Mouse (Mus musculus): ENCODE data around the gene Krtap17-1. TPM values are rescaled to one million over a fixed set of nuclear protein-coding genes. Genes with fewer than 3 reads are reported as not detected.

Gene Krtap17-1
- polyA plus RNA-seq, 1 experiment from 2014 or later: not detected

Other genes starting within 250 kb of the Krtap17-1 start
- gene Gm11595, start 221.1 kb downstream of the Krtap17-1 start, polyA plus RNA-seq (2016; fragmentation: Nextera tagmentation; extraction: Ambion mirVana): not detected in 2 replicates
- not detected in 2 replicates for gene Krtap4-8, start 213.3 kb downstream of the Krtap17-1 start, polyA plus RNA-seq (2016; fragmentation: Nextera tagmentation; extraction: Ambion mirVana)
- not detected in 2 replicates for gene Krtap4-9, start 208.8 kb downstream of the Krtap17-1 start, polyA plus RNA-seq (2016; fragmentation: Nextera tagmentation; extraction: Ambion mirVana)
- gene Gm11596, start 200.5 kb downstream of the Krtap17-1 start, polyA plus RNA-seq (2016; fragmentation: Nextera tagmentation; extraction: Ambion mirVana): not detected in 2 replicates
- gene Gm11569, start 195.1 kb downstream of the Krtap17-1 start, polyA plus RNA-seq (2016; fragmentation: Nextera tagmentation; extraction: Ambion mirVana): not detected in 2 replicates
- not detected in 2 replicates for gene Gm11554, start 189.5 kb downstream of the Krtap17-1 start, polyA plus RNA-seq (2016; fragmentation: Nextera tagmentation; extraction: Ambion mirVana)
- not detected in 2 replicates for gene Krtap4-13, start 184.1 kb downstream of the Krtap17-1 start, polyA plus RNA-seq (2016; fragmentation: Nextera tagmentation; extraction: Ambion mirVana)
- gene Gm11564, start 178.3 kb downstream of the Krtap17-1 start, polyA plus RNA-seq (2016; fragmentation: Nextera tagmentation; extraction: Ambion mirVana): not detected in 2 replicates
- not detected in 2 replicates for gene 2300003K06Rik, start 155.9 kb downstream of the Krtap17-1 start, polyA plus RNA-seq (2016; fragmentation: Nextera tagmentation; extraction: Ambion mirVana)
- gene Krtap4-16, start 142.4 kb downstream of the Krtap17-1 start, polyA plus RNA-seq (2016; fragmentation: Nextera tagmentation; extraction: Ambion mirVana): not detected in 2 replicates
- gene Gm11568, start 136.1 kb downstream of the Krtap17-1 start, polyA plus RNA-seq (2016; fragmentation: Nextera tagmentation; extraction: Ambion mirVana): not detected in 2 replicates
- not detected in 2 replicates for gene Gm11559, start 129.5 kb downstream of the Krtap17-1 start, polyA plus RNA-seq (2016; fragmentation: Nextera tagmentation; extraction: Ambion mirVana)
- gene Krtap9-1, start 120.6 kb downstream of the Krtap17-1 start, polyA plus RNA-seq (2016; fragmentation: Nextera tagmentation; extraction: Ambion mirVana): not detected in 2 replicates
- not detected in 2 replicates for gene Gm11567, start 114.8 kb downstream of the Krtap17-1 start, polyA plus RNA-seq (2016; fragmentation: Nextera tagmentation; extraction: Ambion mirVana)
- gene Krtap31-1, start 86.1 kb downstream of the Krtap17-1 start, polyA plus RNA-seq (2016; fragmentation: Nextera tagmentation; extraction: Ambion mirVana): not detected in 2 replicates
- gene Gm11565, start 79.2 kb downstream of the Krtap17-1 start, polyA plus RNA-seq (2016; fragmentation: Nextera tagmentation; extraction: Ambion mirVana): not detected in 2 replicates
- not detected in 2 replicates for gene Krtap31-2, start 57.7 kb downstream of the Krtap17-1 start, polyA plus RNA-seq (2016; fragmentation: Nextera tagmentation; extraction: Ambion mirVana)
- not detected in 2 replicates for gene Krtap9-5, start 45.5 kb downstream of the Krtap17-1 start, polyA plus RNA-seq (2016; fragmentation: Nextera tagmentation; extraction: Ambion mirVana)
- gene Krtap29-1, start 14.9 kb downstream of the Krtap17-1 start, polyA plus RNA-seq (2016; fragmentation: Nextera tagmentation; extraction: Ambion mirVana): not detected in 2 replicates
- not detected in 2 replicates for gene Krtap16-1, start 7.4 kb downstream of the Krtap17-1 start, polyA plus RNA-seq (2016; fragmentation: Nextera tagmentation; extraction: Ambion mirVana)
- not detected in 2 replicates for gene Krt33a, start 22.2 kb upstream of the Krtap17-1 start, polyA plus RNA-seq (2016; fragmentation: Nextera tagmentation; extraction: Ambion mirVana)
- not detected in 2 replicates for gene Krt33b, start 35.9 kb upstream of the Krtap17-1 start, polyA plus RNA-seq (2016; fragmentation: Nextera tagmentation; extraction: Ambion mirVana)
- not detected in 2 replicates for gene Krt34, start 47.6 kb upstream of the Krtap17-1 start, polyA plus RNA-seq (2016; fragmentation: Nextera tagmentation; extraction: Ambion mirVana)
- not detected in 2 replicates for gene Krt31, start 56.6 kb upstream of the Krtap17-1 start, polyA plus RNA-seq (2016; fragmentation: Nextera tagmentation; extraction: Ambion mirVana)
- gene Krt32, start 94.2 kb upstream of the Krtap17-1 start, polyA plus RNA-seq (2016; fragmentation: Nextera tagmentation; extraction: Ambion mirVana): not detected in 2 replicates
- not detected in 2 replicates for gene Krt35, start 102.2 kb upstream of the Krtap17-1 start, polyA plus RNA-seq (2016; fragmentation: Nextera tagmentation; extraction: Ambion mirVana)
- not detected in 2 replicates for gene Krt36, start 111.6 kb upstream of the Krtap17-1 start, polyA plus RNA-seq (2016; fragmentation: Nextera tagmentation; extraction: Ambion mirVana)
- 0.43 TPM in 1 of 2 replicates, not detected in the other for gene Krt13, start 127.6 kb upstream of the Krtap17-1 start, polyA plus RNA-seq (2016; fragmentation: Nextera tagmentation; extraction: Ambion mirVana)
- gene Krt15, start 141.9 kb upstream of the Krtap17-1 start, polyA plus RNA-seq (2016; fragmentation: Nextera tagmentation; extraction: Ambion mirVana): 0.73 and 2.9 TPM in 2 replicates
- gene Krt19, start 154.7 kb upstream of the Krtap17-1 start, polyA plus RNA-seq (2016; fragmentation: Nextera tagmentation; extraction: Ambion mirVana): 11.4 and 12.7 TPM in 2 replicates
- not detected in 2 replicates for gene Krt9, start 199.3 kb upstream of the Krtap17-1 start, polyA plus RNA-seq (2016; fragmentation: Nextera tagmentation; extraction: Ambion mirVana)
- 1.5 and 1.9 TPM in 2 replicates for gene Krt14, start 213.6 kb upstream of the Krtap17-1 start, polyA plus RNA-seq (2016; fragmentation: Nextera tagmentation; extraction: Ambion mirVana)